Mouse (Mus musculus) CH12.LX (cell line): ENCODE data around the gene Slc9a1. TPM values are rescaled to one million over a fixed set of nuclear protein-coding genes. Genes with fewer than 3 reads are reported as not detected.

Experiments
- DNase-seq: peaks from one replicate; pipeline ENCODE4 v3.0.0-alpha.2; 2013; ENCODE audit errors: extremely low read depth
- H3K27ac ChIP-seq: 2 replicates; pipeline ENCODE4 v1.5.1; 2012; ENCODE audit warnings: low read depth, mild to moderate bottlenecking, control low read depth, moderate library complexity; ENCODE audit not compliant: insufficient read depth
- H3K27me3 ChIP-seq: replicated peaks from 2 replicates; pipeline ENCODE3; 2012; ENCODE audit warnings: inconsistent platforms
- H3K36me3 ChIP-seq, 2 experiments: replicated peaks in 1 of 2; 2 replicates each; pipeline versions ENCODE3 to v1.6.1; 2012; ENCODE audit warnings: inconsistent platforms in 1 of 2, low read length in 1 of 2, mild to moderate bottlenecking in 1 of 2, mixed read lengths in 1 of 2, moderate library complexity in 1 of 2; ENCODE audit not compliant: control insufficient read depth in 1 of 2, insufficient read depth in 1 of 2
- H3K4me1 ChIP-seq, 2 experiments: 2 replicates each; pipeline ENCODE4 v1.6.1; 2012; ENCODE audit warnings: inconsistent platforms in 1 of 2, moderate library complexity in 1 of 2; ENCODE audit not compliant: insufficient read depth in 2 of 2, control insufficient read depth in 1 of 2
- H3K4me2 ChIP-seq: 2 replicates; pipeline ENCODE4 v1.6.1; 2012; ENCODE audit warnings: low read depth, mild to moderate bottlenecking, control low read depth; ENCODE audit not compliant: poor library complexity, insufficient read depth, severe bottlenecking
- H3K4me3 ChIP-seq, 3 experiments: fragments of 150-350 bp in 1 of 3; sonication (generic) in 1 of 3; replicated peaks in 1 of 3; 2 replicates each; pipeline versions ENCODE3 to v1.5.1; 2011 to 2012; ENCODE audit warnings: low read depth in 2 of 3, low read length in 2 of 3, mild to moderate bottlenecking in 2 of 3, moderate library complexity in 2 of 3, control low read depth in 1 of 3, improper control_type of control experiment in 1 of 3, inconsistent platforms in 1 of 3, mixed read lengths in 1 of 3; ENCODE audit not compliant: poor library complexity in 1 of 3
- H3K79me2 ChIP-seq: replicated peaks from 2 replicates; pipeline ENCODE4 v1.6.1; 2012; ENCODE audit warnings: mild to moderate bottlenecking, moderate library complexity; ENCODE audit not compliant: control insufficient read depth, poor library complexity, insufficient read depth, severe bottlenecking; ENCODE audit errors: extremely low read depth
- H3K9ac ChIP-seq: 2 replicates; pipeline ENCODE4 v1.6.1; 2012; ENCODE audit warnings: low read depth, mild to moderate bottlenecking, control low read depth, moderate library complexity; ENCODE audit not compliant: insufficient read depth
- H3K9me3 ChIP-seq: replicated peaks from 2 replicates; pipeline ENCODE3; 2012; ENCODE audit warnings: low read length, inconsistent platforms, mixed read lengths
- BHLHE40 ChIP-seq: IDR thresholded peaks from 2 replicates; pipeline ENCODE4 v1.6.1; 2011; ENCODE audit warnings: mild to moderate bottlenecking, low read depth, low read length, improper control_type of control experiment
- CHD1 ChIP-seq: IDR thresholded peaks from 2 replicates; pipeline ENCODE4 v1.6.1; 2012; ENCODE audit warnings: low read depth, low read length, improper control_type of control experiment, inconsistent platforms
- CHD2 ChIP-seq: IDR thresholded peaks from 2 replicates; pipeline ENCODE4 v1.6.1; 2011; ENCODE audit warnings: low read length, improper control_type of control experiment
- CTCF ChIP-seq, 2 experiments: IDR thresholded peaks in 1 of 2; conservative IDR thresholded peaks in 1 of 2; 2 replicates each; pipeline ENCODE4 v1.5.1; 2011 to 2012; ENCODE audit warnings: low read depth in 2 of 2, low read length in 2 of 2, improper control_type of control experiment in 1 of 2, inconsistent platforms in 1 of 2, mild to moderate bottlenecking in 1 of 2, moderate library complexity in 1 of 2
- E2F4 ChIP-seq: IDR thresholded peaks from 2 replicates; pipeline ENCODE4 v1.6.1; 2011; ENCODE audit warnings: low read depth, low read length, improper control_type of control experiment; ENCODE audit not compliant: insufficient replicate concordance
- ELF1 ChIP-seq: IDR thresholded peaks from 2 replicates; pipeline ENCODE4 v1.6.1; 2014; ENCODE audit warnings: low read depth, mild to moderate bottlenecking, inconsistent platforms, low read length, improper control_type of control experiment
- ETS1 ChIP-seq: conservative IDR thresholded peaks from 2 replicates; pipeline ENCODE4 v1.6.1; 2012; ENCODE audit warnings: low read depth, mild to moderate bottlenecking, inconsistent platforms, low read length, improper control_type of control experiment, moderate library complexity
- GABPA ChIP-seq: IDR thresholded peaks from 2 replicates; pipeline ENCODE4 v1.6.1; 2012; ENCODE audit warnings: low read depth, low read length, improper control_type of control experiment, inconsistent platforms; ENCODE audit not compliant: insufficient replicate concordance
- IRF4 ChIP-seq: IDR thresholded peaks from 2 replicates; pipeline ENCODE4 v1.6.1; 2014; ENCODE audit warnings: low read depth, mild to moderate bottlenecking, inconsistent platforms, low read length, improper control_type of control experiment
- JUN ChIP-seq: IDR thresholded peaks from 2 replicates; pipeline ENCODE4 v1.6.1; 2011; ENCODE audit warnings: low read depth, mild to moderate bottlenecking, low read length, improper control_type of control experiment, moderate library complexity; ENCODE audit not compliant: insufficient read depth
- JUND ChIP-seq: conservative IDR thresholded peaks from 2 replicates; pipeline ENCODE4 v1.6.1; 2011; ENCODE audit warnings: low read depth, low read length, improper control_type of control experiment
- KAT2A ChIP-seq: IDR thresholded peaks from 2 replicates; pipeline ENCODE4 v1.6.1; 2012; ENCODE audit warnings: low read length, improper control_type of control experiment, inconsistent platforms; ENCODE audit not compliant: insufficient replicate concordance
- MAFK ChIP-seq: IDR thresholded peaks from 2 replicates; pipeline ENCODE4 v1.6.1; 2011; ENCODE audit warnings: low read length, improper control_type of control experiment; ENCODE audit not compliant: insufficient replicate concordance
- MAX ChIP-seq: IDR thresholded peaks from 2 replicates; pipeline ENCODE4 v1.6.1; 2011; ENCODE audit warnings: low read length, improper control_type of control experiment
- MXI1 ChIP-seq: IDR thresholded peaks from 2 replicates; pipeline ENCODE4 v1.6.1; 2011; ENCODE audit warnings: mild to moderate bottlenecking, low read depth, low read length, improper control_type of control experiment
- NELFE ChIP-seq: IDR thresholded peaks from 2 replicates; pipeline ENCODE4 v1.6.1; 2011; ENCODE audit warnings: low read depth, low read length, improper control_type of control experiment
- NRF1 ChIP-seq: IDR thresholded peaks from 2 replicates; pipeline ENCODE4 v1.6.1; 2014; ENCODE audit warnings: low read depth, mild to moderate bottlenecking, inconsistent platforms, low read length, improper control_type of control experiment, moderate library complexity
- POLR2AphosphoS2 ChIP-seq: IDR thresholded peaks from 2 replicates; pipeline ENCODE4 v1.6.1; 2011; ENCODE audit warnings: low read depth, low read length, improper control_type of control experiment
- RAD21 ChIP-seq: IDR thresholded peaks from 2 replicates; pipeline ENCODE4 v1.6.1; 2011; ENCODE audit warnings: low read depth, mild to moderate bottlenecking, low read length, improper control_type of control experiment, moderate library complexity
- SIN3A ChIP-seq: IDR thresholded peaks from 2 replicates; pipeline ENCODE4 v1.6.1; 2012; ENCODE audit warnings: low read length, improper control_type of control experiment, inconsistent platforms
- SMC3 ChIP-seq: IDR thresholded peaks from 2 replicates; pipeline ENCODE4 v1.6.1; 2011; ENCODE audit warnings: low read depth, low read length, improper control_type of control experiment
- TBP ChIP-seq: conservative IDR thresholded peaks from 2 replicates; pipeline ENCODE4 v1.6.1; 2011; ENCODE audit warnings: low read depth, low read length, improper control_type of control experiment
- TCF12 ChIP-seq: IDR thresholded peaks from 2 replicates; pipeline ENCODE4 v1.6.1; 2014; ENCODE audit warnings: low read depth, mild to moderate bottlenecking, inconsistent platforms, low read length, improper control_type of control experiment
- UBTF ChIP-seq: IDR thresholded peaks from 2 replicates; pipeline ENCODE4 v1.6.1; 2012; ENCODE audit warnings: low read depth, mild to moderate bottlenecking, inconsistent platforms, low read length, improper control_type of control experiment, moderate library complexity
- USF2 ChIP-seq: conservative IDR thresholded peaks from 2 replicates; pipeline ENCODE4 v1.6.1; 2011; ENCODE audit warnings: low read depth, low read length, improper control_type of control experiment
- ZC3H11A ChIP-seq: IDR thresholded peaks from 2 replicates; pipeline ENCODE4 v1.6.1; 2012; ENCODE audit warnings: low read depth, mild to moderate bottlenecking, inconsistent platforms, low read length, improper control_type of control experiment
- ZKSCAN1 ChIP-seq: IDR thresholded peaks from 2 replicates; pipeline ENCODE4 v1.6.1; 2012; ENCODE audit warnings: low read depth, inconsistent platforms, low read length, improper control_type of control experiment, borderline replicate concordance
- ZMIZ1 ChIP-seq: IDR thresholded peaks from 2 replicates; pipeline ENCODE4 v1.6.1; 2012; ENCODE audit warnings: low read depth, mild to moderate bottlenecking, inconsistent platforms, low read length, improper control_type of control experiment
- dilution Hi-C: fragments of 300-500 bp; cut with MboI; formaldehyde crosslinking; loops from 2 replicates; pipeline ENCODE4 v1.14.3; 2020; ENCODE audit warnings: low sequenced_read_pairs; ENCODE audit not compliant: extremely low pct_unique_long_range_greater_than_20kb, extremely low pct_ligation_motif_present
- in situ Hi-C: fragments of 300-500 bp; cut with MboI; formaldehyde crosslinking; loops from 3 replicates; pipeline ENCODE4 v1.14.3; 2019; ENCODE audit warnings: low sequenced_read_pairs, low pct_ligation_motif_present, low pct_unique_long_range_greater_than_20kb, mixed read lengths
- polyA plus RNA-seq: library from polyadenylated mRNA; unstranded; fragments of >175 nt; gene quantifications from 2 replicates; pipeline ENCODE4 v1.2.1, GENCODE M21; 2012; ENCODE audit warnings: low read depth; ENCODE audit not compliant: insufficient read length
- total RNA-seq, 2 experiments: library from RNA; depleted of rRNA; stranded (reverse); fragments of 300-350 nt in 1 of 2; fragments of >200 nt in 1 of 2; gene quantifications; 2 replicates each; pipeline ENCODE4 v1.2.3; 2012 to 2014

Gene Slc9a1
- total and polyA plus RNA-seq, 3 experiments = 0.66 to 16.7 (median 4.7) TPM

GRCm38 (mm10) chr4:133375812-133376577 lies 6.5 kb downstream of the Slc9a1 start:
- DNase-seq = no peak
- in situ Hi-C loops = no loop called here
- no peaks in the 10 kb centered on the region for H3K27me3 ChIP-seq

GRCm38 (mm10) chr4:133378236-133379045 lies 8.9 kb downstream of the Slc9a1 start:
- Histone ChIP-seq H3K27ac (no peak overlapping the region), H3K27me3 (no peaks in the 10 kb centered on the region), H3K4me2 (no peak overlapping the region), H3K79me2 (peaks cover 17% of the 10 kb centered on the region), H3K4me1 (peaks cover 12 to 74% of the 10 kb centered on the region in 2 experiments), H3K4me3 (no peak overlapping the region), H3K9me3 (no peaks in the 10 kb centered on the region), H3K9ac (no peak overlapping the region), H3K36me3 (peaks cover 7 to 57% of the 10 kb centered on the region in 2 experiments)
- dilution Hi-C loops (no loop called here), in situ Hi-C loops (no loop called here)
- DNase-seq = no peak
- no peak for TF ChIP-seq NRF1
- no peak for TF ChIP-seq IRF4
- TF ChIP-seq CHD1 = no peak
- no peak for TF ChIP-seq SIN3A
- no peak for TF ChIP-seq JUN
- no peak for TF ChIP-seq ELF1
- no peak for TF ChIP-seq USF2
- TF ChIP-seq ZMIZ1 = no peak
- TF ChIP-seq CTCF (conservative IDR thresholded peaks at IDR 0.05 in 1 of 2, IDR thresholded peaks at IDR 0.05 in 1 of 2; ENCODE audit: low read depth in 2 of 2, low read length in 2 of 2) = no peak
- TF ChIP-seq CHD2 = no peak
- no peak for TF ChIP-seq JUND
- no peak for TF ChIP-seq ETS1
- TF ChIP-seq MAX = no peak
- TF ChIP-seq GABPA = no peak
- TF ChIP-seq MXI1 = no peak
- no peak for TF ChIP-seq KAT2A
- no peak for TF ChIP-seq NELFE
- no peak for TF ChIP-seq SMC3
- TF ChIP-seq TCF12 = no peak

More at GRCm38 (mm10) chr4:133375812-133376577, 6.5 kb downstream of the Slc9a1 start:
- no peak for TF ChIP-seq ZC3H11A
- TF ChIP-seq TBP = no peak
- TF ChIP-seq RAD21 = no peak
- no peak for TF ChIP-seq E2F4
- no peak for TF ChIP-seq CTCF (conservative IDR thresholded peaks at IDR 0.05 in 1 of 2, IDR thresholded peaks at IDR 0.05 in 1 of 2; ENCODE audit: low read depth in 2 of 2, low read length in 2 of 2)
- no peak for TF ChIP-seq GABPA
- no peak for TF ChIP-seq JUN
- TF ChIP-seq ZKSCAN1 = no peak
- no peak for TF ChIP-seq ETS1
- no peak for TF ChIP-seq POLR2AphosphoS2
- no peak for TF ChIP-seq MXI1
- no peak for TF ChIP-seq NELFE
- TF ChIP-seq KAT2A = no peak
- TF ChIP-seq BHLHE40 = no peak
- no peak for TF ChIP-seq UBTF
- TF ChIP-seq MAFK = no peak
- Histone ChIP-seq H3K4me2 (no peak overlapping the region), H3K4me3 (no peak overlapping the region), H3K36me3 (peaks cover 7 to 54% of the 10 kb centered on the region in 2 experiments), H3K79me2 (peaks cover 31% of the 10 kb centered on the region), H3K9me3 (no peaks in the 10 kb centered on the region), H3K9ac (no peak overlapping the region), H3K4me1 (peaks cover 22 to 89% of the 10 kb centered on the region in 2 experiments), H3K27ac (no peak overlapping the region)
- dilution Hi-C loops = no loop called here
